Mouse (Mus musculus): Measurements from ENCODE around the gene Cldn18.

DNA sequence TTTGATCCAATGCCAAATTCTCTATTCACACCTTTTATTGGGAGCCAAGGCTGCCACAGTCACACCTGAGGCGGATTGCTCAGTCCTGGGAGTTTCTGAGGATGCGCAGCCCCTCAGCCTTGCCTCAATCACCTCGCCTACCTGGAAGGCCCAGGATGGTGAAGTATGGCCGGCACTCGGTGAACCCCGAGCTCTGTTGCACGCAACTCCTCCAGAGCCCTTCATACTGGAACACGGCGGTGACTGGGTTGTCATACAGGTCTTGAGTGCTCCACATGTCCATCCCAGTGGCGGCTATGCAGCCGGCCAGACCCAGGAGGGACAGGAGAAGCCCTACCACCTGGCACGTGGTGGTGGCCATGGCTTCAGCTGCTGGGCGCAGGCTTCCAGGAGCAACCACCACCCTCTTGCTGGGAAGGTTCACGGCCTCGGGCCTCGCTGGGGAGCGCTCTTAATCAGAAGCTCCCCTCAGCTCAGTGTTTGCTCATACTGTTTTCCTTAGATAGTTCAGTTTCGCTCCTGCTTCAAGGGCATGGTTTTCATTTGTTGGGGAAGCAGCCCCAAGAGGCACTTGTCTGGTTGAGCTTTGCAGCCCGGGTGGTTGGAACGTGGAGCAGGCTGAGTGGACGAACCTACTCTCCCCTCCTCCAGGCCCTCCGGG lies 7.3 kb downstream of the Cldn18 start:
- no peak for TF ChIP-seq CTCF (conservative IDR thresholded peaks at IDR 0.05; ENCODE audit: low read length)
- no peak for TF ChIP-seq POU5F1 (IDR thresholded peaks at IDR 0.05; ENCODE audit: borderline replicate concordance, low read length)

Measured in E14TG2a.4 (cell line).